ENCODE assay signal across 21 mouse cellular contexts in genomic region chr10:120926156-120926555, GRCm38 (mm10). TPM values are rescaled to one million over a fixed set of nuclear protein-coding genes. Genes with fewer than 3 reads are reported as not detected.
DNase-seq lines count a peak whose midpoint lies in the region; TF ChIP-seq lines count a peak whose summit lies in the region.
"Had no signal": no experiment of that assay in that cellular context is flagged by ENCODE, and none has a peak within 500 bp of the region (broad histone marks: within the 10 kb centered on the region; RNA-seq: fewer than 3 reads in every experiment).

No protein-coding gene starts in this region.

- peak overlapping the region; percentile 64 for H3K4me3 ChIP-seq in E14TG2a.4 (replicated peaks; ENCODE audit: low read length)
- H3K4me3 ChIP-seq: embryonic facial prominence, embryonic 10.5 days; embryonic facial prominence, embryonic 12.5 days; forebrain, embryonic 10.5 days; forebrain, embryonic 12.5 days had no signal

- no peaks in the 10 kb centered on the region for H3K27me3 ChIP-seq in E14TG2a.4 (ENCODE audit: insufficient read depth, low read length)
- H3K27me3 ChIP-seq: embryonic facial prominence, embryonic 12.5 days; forebrain, embryonic 12.5 days; Patski had no signal

- peaks cover 44% of the 10 kb centered on the region for H3K36me3 ChIP-seq in E14TG2a.4 (ENCODE audit: insufficient read depth, low read length)

- H3K4me1 ChIP-seq in E14TG2a.4 (replicated peaks; ENCODE audit: low read depth, low read length), result peaks cover 12% of the 10 kb centered on the region; the same call in 1 of the 2 replicates
- H3K4me1 ChIP-seq: embryonic facial prominence, embryonic 10.5 days; embryonic facial prominence, embryonic 12.5 days; forebrain, embryonic 10.5 days; forebrain, embryonic 12.5 days had no signal

- intact Hi-C loops in gastrocnemius, postnatal 36 days (cut with DNase I), result no loop called here
- intact Hi-C loops in heart, postnatal 25 days (cut with DNase I), result no loop called here

- TF ChIP-seq CTCF in E14TG2a.4 (conservative IDR thresholded peaks at IDR 0.05; ENCODE audit: low read length), result no peak

- H3K9me3 ChIP-seq in E14TG2a.4 (ENCODE audit: low read length), result no peaks in the 10 kb centered on the region
- H3K9me3 ChIP-seq: embryonic facial prominence, embryonic 10.5 days; embryonic facial prominence, embryonic 12.5 days; forebrain, embryonic 10.5 days; forebrain, embryonic 12.5 days; G1E had no signal

- DNase-seq in ES-CJ7 (ENCODE audit: low read depth, low spot score) (peak; percentile 35), R1 (ENCODE audit: low read depth, low spot score) (peak; percentile 74)
- DNase-seq in fat pad, adult 2 months (ENCODE audit: extremely low read depth, low read depth, low spot score), result peak; percentile 43
- DNase-seq in gastrocnemius, postnatal 36 days, result no peak
- no peak for DNase-seq in heart, postnatal 25 days (ENCODE audit: low spot score)
- no peak for DNase-seq in lung, postnatal 4 days
- DNase-seq: adrenal gland, adult 8-10 months; adrenal gland, postnatal 14 days; adrenal gland, postnatal 36 days; cerebellum, adult 11-12 months; cerebellum, adult 2 months; cerebellum, adult 9-10 months; cerebellum, postnatal 10 days; cerebellum, postnatal 25 days had no signal

RNA-seq across cellular contexts. Expression of gene Msrb3, which starts 27.3 kb away (rescaled TPM):
- 100 to 1,000 TPM; 109 to 115 TPM for total RNA-seq in gastrocnemius, postnatal 36 days (2021)
- 100 to 1,000 TPM; 101 to 106 TPM for total RNA-seq in heart, postnatal 25 days (2021)

RNA-seq across cellular contexts. Expression of gene Lemd3, which starts 53.0 kb away (rescaled TPM):
- total RNA-seq in gastrocnemius, postnatal 36 days (2021), result 10 to 100 TPM in 1 of 2 experiments, 1 to 10 TPM in 1; 8.7 to 10.0 TPM
- 10 to 100 TPM; 11.8 to 12.3 TPM for total RNA-seq in heart, postnatal 25 days (2021)

Comparison
In these comparisons a context has a peak if more than half of its experiments do, and no peak if none do; other contexts are left out.
1. DNase-seq: peak in ES-CJ7 (single experiment), R1 (single experiment) and fat pad, adult 2 months (single experiment); none in gastrocnemius, postnatal 36 days (0 of 2), heart, postnatal 25 days (single experiment) and lung, postnatal 4 days (0 of 2).